Mouse (Mus musculus) heart, embryonic 16.5 days (tissue): ENCODE measurements around the gene Cdk15. TPM values are rescaled to one million over a fixed set of nuclear protein-coding genes. Genes with fewer than 3 reads are reported as not detected.

Experiments used
- ATAC-seq: fragments of 200-750 bp; cut with Nextera tagmentation; replicated peaks from 2 replicates; pipeline ENCODE4 v1.8.0; 2017; ENCODE audit warnings: moderate number of reproducible peaks; ENCODE audit not compliant: insufficient read depth, low FRiP score; ENCODE audit errors: extremely low read depth
- H3K27ac ChIP-seq: fragments of 300-500 bp; sonication (generic); 2 replicates; pipeline ENCODE4 v1.5.1; 2014; ENCODE audit warnings: mild to moderate bottlenecking, low read length, control low read depth, moderate library complexity
- H3K27me3 ChIP-seq: fragments of 300-500 bp; sonication (generic); 2 replicates; pipeline ENCODE4 v1.6.1; 2014; ENCODE audit warnings: low read length, mixed read lengths; ENCODE audit not compliant: control insufficient read depth, insufficient read depth
- H3K36me3 ChIP-seq: fragments of 300-500 bp; sonication (generic); 2 replicates; pipeline ENCODE4 v1.6.1; 2014; ENCODE audit not compliant: control insufficient read depth, insufficient read depth
- H3K4me1 ChIP-seq: fragments of 300-500 bp; sonication (generic); 2 replicates; pipeline ENCODE4 v1.6.1; 2014; ENCODE audit warnings: low read length, mixed read lengths; ENCODE audit not compliant: control insufficient read depth, insufficient read depth
- H3K4me2 ChIP-seq: fragments of 300-500 bp; sonication (generic); 2 replicates; pipeline ENCODE4 v1.6.1; 2014; ENCODE audit warnings: low read depth, mild to moderate bottlenecking, control low read depth, low read length
- H3K4me3 ChIP-seq: fragments of 300-500 bp; sonication (generic); 2 replicates; pipeline ENCODE4 v1.5.1; 2014; ENCODE audit warnings: mild to moderate bottlenecking, control low read depth, low read length
- H3K9ac ChIP-seq: fragments of 300-500 bp; sonication (generic); 2 replicates; pipeline ENCODE4 v1.6.1; 2014; ENCODE audit warnings: low read length, control low read depth
- H3K9me3 ChIP-seq: fragments of 300-500 bp; sonication (generic); replicated peaks from 2 replicates; pipeline ENCODE4 v1.6.1; 2016; ENCODE audit warnings: low read length; ENCODE audit not compliant: control insufficient read depth
- WGBS: fragments of 180-500 bp; shearing (Covaris S2); extraction: QIAGEN DNeasy Blood & Tissue Kit; methylation state at CpG from one replicate; pipeline ENCODE4 v1.1.7; 2014; 5-methylcytosine and 5-hydroxymethylcytosine counted together
- polyA plus RNA-seq: library from polyadenylated mRNA; unstranded; fragments of >200 nt; fragmentation: Nextera tagmentation; extraction: Ambion mirVana; gene quantifications from 2 replicates; pipeline ENCODE4 v1.2.1, GENCODE M21; 2015

Gene Cdk15
- polyA plus RNA-seq, 1 experiment from 2014 or later = 0.62 TPM

DNA sequence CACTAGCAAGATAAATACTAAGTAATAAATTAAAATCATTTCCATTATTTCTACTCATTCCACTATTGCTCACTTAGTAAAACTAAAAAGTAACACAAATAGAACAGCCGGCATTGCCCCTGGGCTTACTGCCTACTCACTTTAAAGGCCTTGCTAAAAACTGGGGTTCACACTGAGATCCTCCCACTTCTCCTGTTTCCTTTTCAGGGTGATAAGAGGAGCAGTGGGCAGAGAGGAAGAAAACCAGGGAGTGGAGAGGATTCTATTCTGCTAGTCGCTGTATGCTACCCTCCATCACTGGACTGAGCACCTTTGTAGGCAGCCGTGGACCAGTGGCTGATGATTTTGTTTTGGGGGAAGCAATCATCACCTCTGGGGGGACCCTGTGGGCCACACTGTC, 40.5 kb downstream of the Cdk15 start:
- whole genome bisulfite sequencing = 75% methylated on average over 3 of the region's 3 CpGs
- H3K4me1 ChIP-seq = no peaks in the 10 kb centered on the region
- no peak for ATAC-seq
- no peak overlapping the region for H3K4me3 ChIP-seq
- no peak overlapping the region for H3K9ac ChIP-seq
- no peak overlapping the region for H3K27ac ChIP-seq
- H3K36me3 ChIP-seq = no peaks in the 10 kb centered on the region
- no peak overlapping the region for H3K4me2 ChIP-seq
- H3K27me3 ChIP-seq = no peaks in the 10 kb centered on the region
- H3K9me3 ChIP-seq = no peaks in the 10 kb centered on the region

DNA sequence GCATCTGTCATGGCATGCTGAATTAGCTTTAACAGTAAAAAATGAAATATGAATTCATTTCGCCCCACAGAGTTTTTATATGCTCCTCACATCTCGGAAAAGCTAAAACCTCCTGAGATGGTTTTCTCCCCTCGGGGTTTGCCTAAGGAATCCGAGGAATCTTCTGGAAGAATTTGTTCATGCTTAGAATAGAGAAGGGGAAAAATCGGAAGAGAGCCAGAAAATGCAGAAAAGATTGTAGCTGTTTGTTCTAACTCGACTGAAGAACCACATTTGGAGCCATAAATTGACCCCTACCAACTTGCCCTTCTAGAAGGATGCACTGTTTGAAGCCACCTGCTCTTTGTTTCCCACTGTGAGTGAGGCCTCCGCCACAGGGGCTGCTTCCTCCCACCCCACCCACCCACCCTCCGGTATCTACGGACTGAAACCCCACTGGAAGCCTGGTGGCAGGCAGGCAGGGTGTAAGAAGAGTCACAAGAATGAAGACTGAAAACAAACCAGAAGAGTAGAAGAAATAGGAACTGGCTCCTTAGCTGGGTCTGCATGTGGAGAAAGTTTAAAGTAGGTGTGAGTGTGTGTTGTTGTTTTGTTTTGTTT, 41.9 kb downstream of the Cdk15 start:
- no peak overlapping the region for H3K4me3 ChIP-seq
- 27% methylated on average over 9 of the region's 9 CpGs for WGBS
- no peaks in the 10 kb centered on the region for H3K36me3 ChIP-seq
- no peaks in the 10 kb centered on the region for H3K27me3 ChIP-seq
- H3K4me1 ChIP-seq = no peaks in the 10 kb centered on the region
- H3K4me2 ChIP-seq = peak overlapping the region; percentile 12; the same call in 1 of the 2 replicates
- no peak for ATAC-seq
- no peak overlapping the region for H3K9ac ChIP-seq
- H3K9me3 ChIP-seq = no peaks in the 10 kb centered on the region
- no peak overlapping the region; the same call in 1 of the 2 replicates for H3K27ac ChIP-seq

DNA sequence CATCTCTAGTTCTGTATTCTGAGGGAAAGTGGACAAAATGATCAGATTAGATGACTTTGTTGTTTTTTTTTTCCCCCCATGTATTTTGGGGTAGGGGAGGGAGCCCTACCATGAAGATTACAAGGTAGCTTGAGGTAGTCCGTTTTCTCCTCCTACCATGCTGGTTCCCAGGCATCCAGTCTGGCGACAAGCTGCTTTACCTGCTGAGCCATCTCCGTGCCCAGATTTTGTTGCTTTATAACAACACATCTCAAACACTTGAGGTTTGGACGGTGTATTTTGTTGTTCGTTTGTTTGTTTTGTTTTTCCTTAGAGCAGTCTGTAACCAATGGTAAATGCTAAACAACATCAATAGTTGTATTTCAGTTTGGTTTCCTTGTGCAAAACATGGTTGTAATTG, 50.6 kb downstream of the Cdk15 start:
- no peak overlapping the region for H3K9ac ChIP-seq
- no peak overlapping the region for H3K4me2 ChIP-seq
- H3K4me1 ChIP-seq = no peaks in the 10 kb centered on the region
- WGBS = 71% methylated on average over 5 of the region's 5 CpGs
- H3K27me3 ChIP-seq = 0 out of 2 replicates have a peak, but pooled peaks cover 2% of the 10 kb centered on the region
- H3K9me3 ChIP-seq = no peaks in the 10 kb centered on the region
- no peak for ATAC-seq
- H3K4me3 ChIP-seq = no peak overlapping the region
- H3K36me3 ChIP-seq = no peaks in the 10 kb centered on the region
- H3K27ac ChIP-seq = no peak overlapping the region

DNA sequence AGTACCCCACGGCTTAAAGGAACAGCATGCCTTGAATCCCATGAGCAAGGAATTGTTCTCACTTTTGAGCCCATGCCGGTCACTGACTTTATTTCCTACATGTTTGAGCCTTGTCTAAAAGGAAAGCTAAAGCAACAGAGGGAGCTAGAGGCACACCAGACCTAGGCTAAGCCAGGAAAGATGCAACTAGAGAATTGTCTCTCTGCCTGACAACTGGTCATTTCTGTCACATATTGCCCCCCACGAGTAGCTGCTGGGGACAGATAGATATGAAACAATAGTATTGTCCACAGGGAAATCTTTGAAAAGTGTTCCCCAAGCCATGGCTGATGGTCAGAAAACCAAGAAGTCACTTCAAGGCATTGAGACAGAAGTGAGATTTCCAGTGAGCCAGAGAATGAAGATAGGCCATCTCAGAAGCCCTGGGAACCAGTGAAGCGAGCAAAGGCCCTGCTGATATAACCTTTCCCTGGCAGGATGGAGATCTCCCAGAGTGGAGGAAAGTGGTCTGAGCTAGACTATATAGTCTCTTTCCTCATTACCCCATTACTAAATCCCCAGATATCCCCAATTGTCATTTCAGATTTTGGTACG, 54.7 kb downstream of the Cdk15 start:
- Histone ChIP-seq H3K9me3 (no peaks in the 10 kb centered on the region), H3K4me3 (no peak overlapping the region), H3K36me3 (no peaks in the 10 kb centered on the region), H3K9ac (no peak overlapping the region), H3K27ac (no peak overlapping the region), H3K27me3 (peaks cover 10% of the 10 kb centered on the region; the same call in 1 of the 2 replicates), H3K4me2 (no peak overlapping the region), H3K4me1 (peaks cover under 1% of the 10 kb centered on the region; the same call in 1 of the 2 replicates)
- ATAC-seq = no peak
- WGBS = 56% methylated on average over 5 of the region's 5 CpGs

DNA sequence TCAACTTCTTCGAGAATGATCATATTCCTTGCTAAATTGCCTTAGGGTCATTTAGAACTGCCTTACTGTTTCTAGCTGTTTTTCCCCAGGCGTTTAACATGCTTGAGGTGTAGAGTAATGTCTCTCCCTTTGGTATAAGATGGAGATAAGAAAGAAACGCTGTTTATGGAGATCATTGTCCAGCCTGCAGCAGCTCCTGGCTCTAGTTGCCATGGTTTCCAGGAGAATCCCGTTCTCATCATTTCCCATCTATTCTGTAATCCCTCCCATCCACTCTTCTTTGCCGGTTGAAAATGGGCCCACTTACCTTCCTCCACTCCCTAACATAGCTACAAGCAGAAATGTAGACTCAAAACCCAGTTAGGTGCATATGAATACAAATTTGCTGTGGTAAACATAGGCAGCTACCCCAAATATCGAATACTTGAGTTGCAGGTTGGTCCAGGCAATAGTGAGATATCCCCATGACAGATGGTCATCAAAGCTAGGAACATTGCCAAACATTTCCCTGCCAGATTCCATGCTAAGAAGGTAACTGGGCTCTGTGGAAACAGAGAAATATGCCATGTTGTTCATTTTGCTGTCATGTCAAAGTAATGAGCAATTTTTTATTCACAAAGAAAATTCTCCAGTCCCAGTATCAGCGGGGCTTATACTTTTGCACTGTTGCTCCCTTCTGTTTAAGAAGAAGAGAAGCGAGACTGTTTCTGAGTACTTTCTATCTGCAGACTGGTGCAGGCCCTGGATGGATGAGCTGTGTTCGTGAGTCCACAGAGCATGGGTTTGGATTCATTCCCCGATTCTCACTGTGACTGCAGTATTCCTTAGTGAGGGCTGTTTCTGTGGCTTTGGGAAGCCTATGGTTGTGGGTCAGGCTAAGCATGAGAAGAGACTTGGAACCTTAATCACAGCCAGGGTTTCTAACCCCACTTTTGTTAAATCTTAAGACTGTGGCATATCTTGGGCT, 55.8 kb downstream of the Cdk15 start:
- Histone ChIP-seq H3K36me3 (no peaks in the 10 kb centered on the region), H3K27ac (no peak overlapping the region), H3K27me3 (peaks cover 10% of the 10 kb centered on the region; the same call in 1 of the 2 replicates), H3K9me3 (no peaks in the 10 kb centered on the region), H3K4me3 (no peak overlapping the region), H3K9ac (no peak overlapping the region), H3K4me1 (peaks cover 2% of the 10 kb centered on the region; the same call in 1 of the 2 replicates), H3K4me2 (no peak overlapping the region)
- WGBS = 67% methylated on average over 10 of the region's 10 CpGs
- no peak for ATAC-seq

DNA sequence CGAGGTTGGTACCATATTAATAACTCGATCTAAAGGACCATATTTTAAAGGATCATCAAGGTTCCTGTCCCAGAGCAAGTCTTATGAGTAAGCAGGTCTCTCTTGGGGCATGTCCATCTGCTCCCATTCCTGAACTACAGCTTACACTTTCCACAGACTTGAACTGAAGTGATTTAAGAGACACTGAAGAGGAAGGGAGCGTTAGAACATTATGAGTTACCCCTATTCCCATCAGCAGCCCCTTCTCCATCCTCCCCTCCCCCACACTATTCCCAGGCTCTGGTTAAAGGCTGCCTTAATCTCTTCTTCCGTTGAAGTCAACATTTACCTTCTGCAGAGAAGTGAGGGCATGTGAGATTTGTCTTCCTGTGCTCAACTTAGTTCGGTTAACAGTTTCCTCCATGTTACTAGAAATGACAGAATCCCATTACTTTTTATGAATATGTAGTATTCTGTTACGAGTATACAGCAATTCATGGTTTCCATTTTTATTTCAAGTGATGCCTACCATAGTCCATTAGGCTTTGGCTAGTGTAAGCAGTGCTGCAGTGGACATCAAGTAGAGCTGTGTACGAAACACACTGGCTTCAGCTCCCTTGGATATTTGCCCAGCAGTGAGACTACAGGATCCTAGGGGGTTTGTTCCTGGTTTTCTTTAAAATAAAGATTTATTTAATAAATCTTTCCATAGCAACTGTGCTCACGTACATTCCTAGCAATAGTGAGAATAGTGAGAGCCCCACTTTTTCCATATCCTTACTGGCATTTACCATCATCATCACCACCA, 56.6 kb downstream of the Cdk15 start:
- no peak overlapping the region for H3K27ac ChIP-seq
- H3K4me2 ChIP-seq = no peak overlapping the region
- 73% methylated on average over 8 of the region's 8 CpGs for WGBS
- no peak for ATAC-seq
- no peak overlapping the region for H3K4me3 ChIP-seq
- H3K9ac ChIP-seq = no peak overlapping the region
- H3K27me3 ChIP-seq = peaks cover 10% of the 10 kb centered on the region; the same call in 1 of the 2 replicates
- H3K9me3 ChIP-seq = no peaks in the 10 kb centered on the region
- peaks cover 2% of the 10 kb centered on the region; the same call in 1 of the 2 replicates for H3K4me1 ChIP-seq
- H3K36me3 ChIP-seq = no peaks in the 10 kb centered on the region

- Histone ChIP-seq H3K9me3 (no peaks in the 10 kb centered on the region), H3K9ac (no peak overlapping the region), H3K4me1 (peaks cover 2% of the 10 kb centered on the region; the same call in 1 of the 2 replicates), H3K4me2 (no peak overlapping the region), H3K36me3 (no peaks in the 10 kb centered on the region), H3K27ac (no peak overlapping the region), H3K4me3 (no peak overlapping the region), H3K27me3 (peaks cover 9% of the 10 kb centered on the region; the same call in 1 of the 2 replicates)
- 32% methylated on average over 5 of the region's 5 CpGs for WGBS
- ATAC-seq = no peak
Measured at GRCm38 (mm10) chr1:59315057-59315807, 58.5 kb downstream of the Cdk15 start.

DNA sequence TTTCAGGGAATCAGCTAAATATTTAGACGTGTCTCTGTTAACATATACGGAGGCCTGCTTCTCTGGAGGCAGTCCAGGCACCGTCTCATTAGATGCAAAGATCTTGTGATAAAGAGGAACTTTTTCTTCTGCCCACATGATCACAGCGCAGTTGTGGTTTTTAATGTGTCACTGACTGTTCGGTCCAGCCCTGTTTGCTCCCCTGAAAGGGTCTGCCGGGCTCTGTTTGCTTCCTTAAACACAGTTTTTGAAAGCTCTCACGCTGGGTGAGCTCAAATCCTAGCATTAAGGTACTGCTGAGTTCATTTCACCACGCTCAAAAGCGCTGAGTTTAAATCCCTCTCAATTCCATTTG, 59.3 kb downstream of the Cdk15 start:
- Histone ChIP-seq H3K4me2 (no peak overlapping the region), H3K36me3 (no peaks in the 10 kb centered on the region), H3K27me3 (peaks cover 8% of the 10 kb centered on the region; the same call in 1 of the 2 replicates), H3K4me3 (no peak overlapping the region), H3K4me1 (peaks cover 2% of the 10 kb centered on the region; the same call in 1 of the 2 replicates), H3K9me3 (no peaks in the 10 kb centered on the region), H3K9ac (no peak overlapping the region), H3K27ac (no peak overlapping the region)
- 16% methylated on average over 9 of the region's 9 CpGs for WGBS
- ATAC-seq = no peak
